Mouse (Mus musculus): ENCODE results near the gene Ano6. TPM values are rescaled to one million over a fixed set of nuclear protein-coding genes. Genes with fewer than 3 reads are reported as not detected.

Gene Ano6
- polyA plus RNA-seq, 1 experiment, result 54.5 TPM

GRCm38 (mm10) chr15:95751832-95752676 is 38.6 kb upstream of the Ano6 start:
- H3K36me3 ChIP-seq (ENCODE audit: control insufficient read depth, insufficient read depth), result no peaks in the 10 kb centered on the region
- H3K4me2 ChIP-seq (ENCODE audit: low read depth), result no peak overlapping the region
- H3K79me2 ChIP-seq (ENCODE audit: control insufficient read depth, insufficient read depth), result no peaks in the 10 kb centered on the region
- H3K27me3 ChIP-seq (ENCODE audit: control insufficient read depth, insufficient read depth, insufficient read length), result no peaks in the 10 kb centered on the region
- TF ChIP-seq POLR2AphosphoS2 (IDR thresholded peaks at IDR 0.05; ENCODE audit: insufficient read length, low read depth), result no peak
- TF ChIP-seq MAX (IDR thresholded peaks at IDR 0.05; ENCODE audit: low read depth), result no peak
- H3K4me3 ChIP-seq, result no peak overlapping the region
- H3ac ChIP-seq (ENCODE audit: control insufficient read depth, insufficient read length), result no peak overlapping the region

DNA sequence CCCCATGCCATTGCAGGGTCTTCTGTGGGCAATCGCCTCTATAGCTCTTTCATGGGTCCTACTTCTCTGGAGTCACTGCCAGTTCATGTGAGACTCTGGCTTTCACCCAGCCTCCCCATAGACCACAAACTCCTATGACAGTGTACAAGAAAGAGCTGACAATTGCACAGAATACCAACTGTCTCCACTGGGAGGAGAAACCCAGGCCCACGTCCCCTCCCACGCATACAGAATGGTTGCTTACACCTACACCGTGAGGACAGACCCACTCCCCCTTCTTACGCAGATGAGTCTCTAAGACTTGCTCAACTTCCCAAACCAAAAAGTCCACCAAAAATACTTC is 38.0 kb upstream of the Ano6 start:
- H3K4me3 ChIP-seq, result no peak overlapping the region
- H3ac ChIP-seq (ENCODE audit: control insufficient read depth, insufficient read length), result no peak overlapping the region
- TF ChIP-seq POLR2AphosphoS2 (IDR thresholded peaks at IDR 0.05; ENCODE audit: insufficient read length, low read depth), result no peak
- no peak for TF ChIP-seq REST (IDR thresholded peaks at IDR 0.05; ENCODE audit: insufficient read depth, insufficient read length)
- TF ChIP-seq MYOD1 (IDR thresholded peaks at IDR 0.05; ENCODE audit: control insufficient read depth in 1 of 3, insufficient read length in 2 of 3, low read depth in 2 of 3), result no peak
- TF ChIP-seq SRF (IDR thresholded peaks at IDR 0.05; ENCODE audit: control insufficient read depth, insufficient read length, low read depth), result no peak
- TF ChIP-seq E2F4 (IDR thresholded peaks at IDR 0.05; ENCODE audit: insufficient read depth), result no peak
- TF ChIP-seq USF1 (IDR thresholded peaks at IDR 0.05; ENCODE audit: low read depth), result no peak
- no peak for TF ChIP-seq TCF12 (IDR thresholded peaks at IDR 0.05; ENCODE audit: insufficient read depth, poor library complexity, severe bottlenecking)
- no peak for TF ChIP-seq MYOG (IDR thresholded peaks at IDR 0.05; ENCODE audit: control insufficient read depth in 1 of 3, insufficient read depth in 1 of 3, insufficient read length in 2 of 3, low read depth in 2 of 3)
- TF ChIP-seq MAX (IDR thresholded peaks at IDR 0.05; ENCODE audit: low read depth), result no peak
- H3K4me2 ChIP-seq (ENCODE audit: low read depth), result no peak overlapping the region
- H3K79me2 ChIP-seq (ENCODE audit: control insufficient read depth, insufficient read depth), result no peaks in the 10 kb centered on the region
- no peaks in the 10 kb centered on the region for H3K36me3 ChIP-seq (ENCODE audit: control insufficient read depth, insufficient read depth)
- H3K27me3 ChIP-seq (ENCODE audit: control insufficient read depth, insufficient read depth, insufficient read length), result no peaks in the 10 kb centered on the region

GRCm38 (mm10) chr15:95753031-95753430 is 37.6 kb upstream of the Ano6 start:
- TF ChIP-seq REST (IDR thresholded peaks at IDR 0.05; ENCODE audit: insufficient read depth, insufficient read length) (no peak), TCF12 (IDR thresholded peaks at IDR 0.05; ENCODE audit: insufficient read depth, poor library complexity, severe bottlenecking) (no peak)
- H3ac ChIP-seq (ENCODE audit: control insufficient read depth, insufficient read length), result no peak overlapping the region
- H3K36me3 ChIP-seq (ENCODE audit: control insufficient read depth, insufficient read depth), result no peaks in the 10 kb centered on the region
- H3K79me2 ChIP-seq (ENCODE audit: control insufficient read depth, insufficient read depth), result no peaks in the 10 kb centered on the region
- no peak overlapping the region for H3K4me2 ChIP-seq (ENCODE audit: low read depth)
- H3K27me3 ChIP-seq (ENCODE audit: control insufficient read depth, insufficient read depth, insufficient read length), result no peaks in the 10 kb centered on the region
- H3K4me3 ChIP-seq, result no peak overlapping the region

DNA sequence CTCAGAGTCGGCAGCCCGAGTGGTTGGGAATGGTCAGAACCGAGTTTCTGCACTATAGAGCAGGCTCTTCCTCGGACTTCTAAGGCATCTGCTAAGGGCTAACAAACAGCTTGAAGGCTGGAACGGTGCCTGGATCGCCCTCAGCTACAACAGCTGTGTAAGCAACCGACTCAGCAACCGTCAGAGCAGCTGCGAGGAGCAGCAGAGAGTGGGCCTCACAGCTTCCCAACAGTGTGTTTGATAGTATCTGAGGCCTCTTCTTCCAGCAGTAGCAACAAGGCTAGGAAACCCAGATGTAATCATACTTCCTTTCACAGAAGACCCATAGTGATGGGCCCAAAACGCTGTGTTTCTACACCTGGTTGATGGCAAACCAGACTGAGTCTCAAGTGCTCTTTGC is 33.5 kb upstream of the Ano6 start:
- Histone ChIP-seq H3K36me3 (ENCODE audit: control insufficient read depth, insufficient read depth) (no peaks in the 10 kb centered on the region), H3K4me2 (ENCODE audit: low read depth) (peak overlapping the region; percentile 76), H3K4me3 (no peak overlapping the region), H3ac (ENCODE audit: control insufficient read depth, insufficient read length) (no peak overlapping the region), H3K27me3 (ENCODE audit: control insufficient read depth, insufficient read depth, insufficient read length) (no peaks in the 10 kb centered on the region), H3K79me2 (ENCODE audit: control insufficient read depth, insufficient read depth) (no peaks in the 10 kb centered on the region)
- TF ChIP-seq USF1 (IDR thresholded peaks at IDR 0.05; ENCODE audit: low read depth) (no peak), CEBPB (IDR thresholded peaks at IDR 0.05; ENCODE audit: insufficient read depth, poor library complexity, severe bottlenecking) (0 out of 2 replicates have a peak, but pooled peaks have one; percentile 17), POLR2AphosphoS2 (IDR thresholded peaks at IDR 0.05; ENCODE audit: insufficient read length, low read depth) (no peak), E2F4 (IDR thresholded peaks at IDR 0.05; ENCODE audit: insufficient read depth) (no peak), SRF (IDR thresholded peaks at IDR 0.05; ENCODE audit: control insufficient read depth, insufficient read length, low read depth) (no peak), POLR2A (IDR thresholded peaks at IDR 0.05; ENCODE audit: insufficient read length, low read depth) (no peak), TCF3 (IDR thresholded peaks at IDR 0.05; ENCODE audit: insufficient read length, low read depth) (peak; percentile 99), MYOG (IDR thresholded peaks at IDR 0.05; ENCODE audit: control insufficient read depth in 1 of 3, insufficient read depth in 1 of 3, insufficient read length in 2 of 3, low read depth in 2 of 3) (peak; percentile 99 to 100 (median 99)), REST (IDR thresholded peaks at IDR 0.05; ENCODE audit: insufficient read depth, insufficient read length) (no peak), TCF12 (IDR thresholded peaks at IDR 0.05; ENCODE audit: insufficient read depth, poor library complexity, severe bottlenecking) (peak; percentile 100), MAX (IDR thresholded peaks at IDR 0.05; ENCODE audit: low read depth) (peak; percentile 37), MYOD1 (IDR thresholded peaks at IDR 0.05; ENCODE audit: control insufficient read depth in 1 of 3, insufficient read length in 2 of 3, low read depth in 2 of 3) (peak; percentile 99 to 100 (median 99))

DNA sequence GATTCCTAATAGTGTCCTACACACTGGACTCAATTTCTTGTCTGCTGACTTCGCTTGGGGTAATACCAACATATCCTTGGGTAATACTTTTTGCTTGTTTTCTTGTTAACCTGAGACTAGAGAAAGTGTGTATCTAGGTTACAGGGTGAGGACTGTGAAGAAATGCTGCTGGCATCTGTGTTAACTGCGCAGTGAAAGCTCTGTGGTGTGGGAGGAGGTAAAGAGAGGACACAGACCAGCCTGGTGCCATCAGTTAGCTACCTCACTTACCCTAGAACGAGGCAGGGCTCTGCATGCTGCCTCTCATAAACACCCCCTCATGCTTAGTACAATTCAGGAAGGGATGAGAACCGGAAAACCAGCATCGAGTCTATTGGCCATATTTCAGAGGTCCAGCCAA is 32.6 kb upstream of the Ano6 start:
- no peak overlapping the region for H3ac ChIP-seq (ENCODE audit: control insufficient read depth, insufficient read length)
- H3K4me3 ChIP-seq, result no peak overlapping the region
- no peaks in the 10 kb centered on the region for H3K36me3 ChIP-seq (ENCODE audit: control insufficient read depth, insufficient read depth)
- no peak overlapping the region for H3K4me2 ChIP-seq (ENCODE audit: low read depth)
- H3K27me3 ChIP-seq (ENCODE audit: control insufficient read depth, insufficient read depth, insufficient read length), result no peaks in the 10 kb centered on the region
- TF ChIP-seq USF1 (IDR thresholded peaks at IDR 0.05; ENCODE audit: low read depth), result no peak
- TF ChIP-seq SRF (IDR thresholded peaks at IDR 0.05; ENCODE audit: control insufficient read depth, insufficient read length, low read depth), result no peak
- TF ChIP-seq REST (IDR thresholded peaks at IDR 0.05; ENCODE audit: insufficient read depth, insufficient read length), result no peak
- TF ChIP-seq MYOD1 (IDR thresholded peaks at IDR 0.05; ENCODE audit: control insufficient read depth in 1 of 3, insufficient read length in 2 of 3, low read depth in 2 of 3), result no peak
- TF ChIP-seq MAX (IDR thresholded peaks at IDR 0.05; ENCODE audit: low read depth), result no peak
- no peak for TF ChIP-seq POLR2A (IDR thresholded peaks at IDR 0.05; ENCODE audit: insufficient read length, low read depth)
- no peak for TF ChIP-seq POLR2AphosphoS2 (IDR thresholded peaks at IDR 0.05; ENCODE audit: insufficient read length, low read depth)
- no peaks in the 10 kb centered on the region for H3K79me2 ChIP-seq (ENCODE audit: control insufficient read depth, insufficient read depth)

Data from myocyte (in vitro differentiated cells).